Mouse (Mus musculus) heart, postnatal 0 days (tissue): Measurements from ENCODE around the gene Pigm. TPM values are rescaled to one million over a fixed set of nuclear protein-coding genes. Genes with fewer than 3 reads are reported as not detected.
A peak's percentile ranks its signal among the peaks of the same experiment; 100 is the strongest.

Experiments used
- ATAC-seq: fragments of 200-750 bp; cut with Nextera tagmentation; 2 replicates; pipeline ENCODE4 v1.8.0; 2017; ENCODE audit warnings: low read depth, moderate number of reproducible peaks, moderate library complexity; ENCODE audit not compliant: insufficient read depth
- DNase-seq: peaks from one replicate; pipeline ENCODE4 v3.0.0-alpha.2; 2016; ENCODE audit warnings: low spot score
- H3K27ac ChIP-seq: fragments of 300-500 bp; sonication (generic); 2 replicates; pipeline ENCODE4 v1.5.1; 2014; ENCODE audit warnings: low read depth, mild to moderate bottlenecking
- H3K27me3 ChIP-seq: fragments of 300-500 bp; sonication (generic); 2 replicates; pipeline ENCODE4 v1.6.1; 2014; ENCODE audit warnings: low read length, mixed read lengths; ENCODE audit not compliant: control insufficient read depth, insufficient read depth
- H3K36me3 ChIP-seq: fragments of 300-500 bp; sonication (generic); replicated peaks from 2 replicates; pipeline ENCODE4 v1.6.1; 2014; ENCODE audit warnings: low read length, mixed read lengths; ENCODE audit not compliant: control insufficient read depth, insufficient read depth
- H3K4me1 ChIP-seq: fragments of 300-500 bp; sonication (generic); 2 replicates; pipeline ENCODE4 v1.6.1; 2014; ENCODE audit warnings: antibody characterized with exemption; ENCODE audit not compliant: control insufficient read depth, insufficient read depth
- H3K4me2 ChIP-seq: fragments of 300-500 bp; sonication (generic); 2 replicates; pipeline ENCODE4 v1.6.1; 2014; ENCODE audit warnings: low read depth, mild to moderate bottlenecking, low read length, moderate library complexity
- H3K4me3 ChIP-seq: fragments of 300-500 bp; sonication (generic); 2 replicates; pipeline ENCODE4 v1.5.1; 2014; ENCODE audit warnings: low read depth, low read length
- H3K9ac ChIP-seq: fragments of 300-500 bp; sonication (generic); replicated peaks from 2 replicates; pipeline ENCODE4 v1.6.1; 2014; ENCODE audit warnings: low read depth, low read length, mixed read lengths
- H3K9me3 ChIP-seq: fragments of 300-500 bp; sonication (generic); replicated peaks from 2 replicates; pipeline ENCODE4 v1.6.1; 2016; ENCODE audit warnings: low read length; ENCODE audit not compliant: control insufficient read depth
- CTCF ChIP-seq: IDR thresholded peaks from 2 replicates; pipeline ENCODE4 v1.5.1; 2016; ENCODE audit warnings: antibody characterized with exemption, control low read depth, low read depth
- EP300 ChIP-seq: IDR thresholded peaks from 2 replicates; pipeline ENCODE4 v1.6.1; 2016; ENCODE audit warnings: antibody characterized with exemption, low read depth
- WGBS: fragments of 180-500 bp; shearing (Covaris S2); extraction: QIAGEN DNeasy Blood & Tissue Kit; methylation state at CpG from one replicate; pipeline ENCODE4 v1.1.7; 2014; 5-methylcytosine and 5-hydroxymethylcytosine counted together
- polyA plus RNA-seq: library from polyadenylated mRNA; unstranded; fragments of >200 nt; fragmentation: Nextera tagmentation; extraction: Ambion mirVana; gene quantifications from 2 replicates; pipeline ENCODE4 v1.2.1, GENCODE M21; 2015
- total RNA-seq: library from RNA; depleted of rRNA; stranded (reverse); fragments of >200 nt; gene quantifications from 2 replicates; pipeline ENCODE4 v1.2.3, GENCODE M21; 2014; ENCODE audit warnings: low replicate concordance

Gene Pigm
- total and polyA plus RNA-seq, 2 experiments from 2014 or later, result 2.2 to 13.8 TPM

GRCm38 (mm10) chr1:172406077-172406706 lies 29.8 kb downstream of the Pigm start:
- no peaks in the 10 kb centered on the region for H3K9me3 ChIP-seq
- no peak for ATAC-seq
- H3K4me2 ChIP-seq, result no peak overlapping the region
- DNase-seq, result no peak
- no peak overlapping the region for H3K9ac ChIP-seq
- no peak for TF ChIP-seq CTCF
- TF ChIP-seq EP300, result no peak
- H3K27me3 ChIP-seq, result no peaks in the 10 kb centered on the region; the same call in 1 of the 2 replicates
- H3K36me3 ChIP-seq, result no peaks in the 10 kb centered on the region
- 44% methylated on average over 16 of the region's 16 CpGs for WGBS
- no peak overlapping the region for H3K27ac ChIP-seq
- no peak overlapping the region for H3K4me3 ChIP-seq
- no peaks in the 10 kb centered on the region for H3K4me1 ChIP-seq

- DNase-seq, result peak; percentile 53
- WGBS, result 8% methylated on average over 6 of the region's 6 CpGs
Measured at GRCm38 (mm10) chr1:172408996-172409395, 32.6 kb downstream of the Pigm start.

GRCm38 (mm10) chr1:172409431-172409830 lies 33.1 kb downstream of the Pigm start:
- H3K27me3 ChIP-seq, result no peaks in the 10 kb centered on the region; the same call in 1 of the 2 replicates
- no peak overlapping the region for H3K4me3 ChIP-seq
- DNase-seq (no peak), ATAC-seq (no peak)
- no peak overlapping the region for H3K4me2 ChIP-seq
- H3K27ac ChIP-seq, result no peak overlapping the region
- no peak for TF ChIP-seq EP300
- no peak for TF ChIP-seq CTCF
- H3K4me1 ChIP-seq, result no peaks in the 10 kb centered on the region
- 8% methylated on average over 5 of the region's 5 CpGs for WGBS
- H3K9ac ChIP-seq, result no peak overlapping the region
- no peaks in the 10 kb centered on the region for H3K9me3 ChIP-seq
- H3K36me3 ChIP-seq, result no peaks in the 10 kb centered on the region

More at GRCm38 (mm10) chr1:172408996-172409395, 32.6 kb downstream of the Pigm start:
- Histone ChIP-seq H3K36me3 (no peaks in the 10 kb centered on the region), H3K4me2 (no peak overlapping the region), H3K4me1 (no peaks in the 10 kb centered on the region), H3K9me3 (no peaks in the 10 kb centered on the region), H3K9ac (no peak overlapping the region), H3K27me3 (no peaks in the 10 kb centered on the region; the same call in 1 of the 2 replicates), H3K27ac (no peak overlapping the region), H3K4me3 (no peak overlapping the region)
- TF ChIP-seq EP300, result no peak
- peak; percentile 88 for TF ChIP-seq CTCF
- ATAC-seq, result no peak; the same call in 1 of the 2 replicates

GRCm38 (mm10) chr1:172410806-172411205 lies 34.5 kb downstream of the Pigm start:
- Histone ChIP-seq H3K4me1 (no peaks in the 10 kb centered on the region), H3K9ac (no peak overlapping the region), H3K4me3 (no peak overlapping the region), H3K27me3 (no peaks in the 10 kb centered on the region; the same call in 1 of the 2 replicates), H3K27ac (no peak overlapping the region), H3K9me3 (no peaks in the 10 kb centered on the region), H3K36me3 (no peaks in the 10 kb centered on the region), H3K4me2 (no peak overlapping the region)
- ATAC-seq (no peak), DNase-seq (no peak)
- WGBS, result 3% methylated on average over 4 of the region's 4 CpGs
- peak; percentile 75 for TF ChIP-seq CTCF
- TF ChIP-seq EP300, result no peak

- Histone ChIP-seq H3K27me3 (no peaks in the 10 kb centered on the region), H3K36me3 (no peaks in the 10 kb centered on the region), H3K9me3 (no peaks in the 10 kb centered on the region), H3K27ac (no peak overlapping the region), H3K4me3 (no peak overlapping the region), H3K9ac (no peak overlapping the region), H3K4me2 (no peak overlapping the region), H3K4me1 (no peaks in the 10 kb centered on the region)
- TF ChIP-seq CTCF (peak; percentile 89), EP300 (no peak)
- ATAC-seq (peak; percentile 73), DNase-seq (peak; percentile 59)
- WGBS, result 0% methylated on average over 5 of the region's 5 CpGs
Measured at GRCm38 (mm10) chr1:172412204-172412603, 35.9 kb downstream of the Pigm start.
